Mouse (Mus musculus) right cerebral cortex, adult 18-20 months (tissue): ENCODE results near the gene Fkbpl.
A peak's percentile ranks its signal among the peaks of the same experiment; 100 is the strongest.

ENCODE experiments used
- DNase-seq: peaks from one replicate; pipeline ENCODE4 v3.0.0; 2022; ENCODE audit warnings: mixed read lengths

Gene Fkbpl

GRCm38 (mm10) chr17:34648141-34648890, 3.8 kb downstream of the Fkbpl start:
- DNase-seq, result no peak

DNA sequence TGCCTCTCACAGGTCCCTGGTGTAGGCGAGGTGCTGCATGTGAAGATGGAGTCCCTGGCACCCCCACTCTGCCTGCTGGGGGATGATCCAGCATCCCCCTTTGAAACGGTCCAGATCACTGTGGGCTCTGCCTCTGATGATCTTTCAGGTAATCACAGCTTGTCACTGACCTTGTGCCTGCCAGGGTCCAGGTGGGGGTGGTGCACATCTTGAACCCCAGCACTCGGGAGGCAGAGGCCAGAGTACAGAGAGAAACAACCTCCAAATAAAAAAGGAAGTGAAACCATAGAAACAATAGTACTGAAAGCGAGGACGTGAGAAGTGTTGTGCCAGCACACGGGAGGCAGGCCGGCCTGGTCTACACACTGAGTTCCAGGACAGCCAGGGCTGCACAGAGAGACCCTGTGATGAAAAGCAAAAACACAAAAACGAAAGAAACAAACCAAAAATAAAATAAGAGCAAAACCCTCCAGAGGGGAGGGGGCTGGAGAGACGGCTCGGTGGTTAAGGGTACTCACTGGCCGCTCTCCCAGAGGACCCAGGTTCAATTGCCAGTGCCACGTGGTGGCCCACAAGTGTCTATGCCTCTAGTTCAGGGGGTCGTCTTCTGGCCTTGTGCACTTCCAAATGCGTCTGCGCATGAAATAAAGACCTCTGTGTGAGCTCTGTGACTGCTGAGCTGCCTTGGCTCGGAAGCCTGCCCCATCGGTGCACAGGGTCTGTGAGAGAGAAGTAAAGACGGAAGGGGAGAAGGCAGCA, 4.7 kb downstream of the Fkbpl start:
- no peak for DNase-seq

DNA sequence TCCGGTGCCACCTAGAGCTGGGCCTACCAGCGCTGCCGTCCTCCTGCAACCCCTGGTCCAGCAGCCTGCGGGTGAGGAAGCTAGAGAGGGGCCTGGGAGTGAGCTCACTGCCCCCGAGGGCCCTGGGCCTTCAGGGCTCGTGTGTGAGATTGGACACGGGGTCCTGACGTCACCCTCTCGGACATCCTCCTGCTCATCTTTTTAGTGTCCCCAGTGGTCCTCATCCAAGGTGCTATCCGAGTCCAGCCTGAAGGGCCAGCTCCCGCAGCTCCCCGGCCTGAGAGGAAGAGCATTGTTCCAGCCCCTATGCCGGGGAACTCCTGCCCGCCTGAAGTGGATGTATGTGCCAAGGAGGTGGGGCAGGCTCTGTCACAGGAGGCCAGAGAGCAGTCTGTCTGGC, 6.2 kb downstream of the Fkbpl start:
- no peak for DNase-seq

DNA sequence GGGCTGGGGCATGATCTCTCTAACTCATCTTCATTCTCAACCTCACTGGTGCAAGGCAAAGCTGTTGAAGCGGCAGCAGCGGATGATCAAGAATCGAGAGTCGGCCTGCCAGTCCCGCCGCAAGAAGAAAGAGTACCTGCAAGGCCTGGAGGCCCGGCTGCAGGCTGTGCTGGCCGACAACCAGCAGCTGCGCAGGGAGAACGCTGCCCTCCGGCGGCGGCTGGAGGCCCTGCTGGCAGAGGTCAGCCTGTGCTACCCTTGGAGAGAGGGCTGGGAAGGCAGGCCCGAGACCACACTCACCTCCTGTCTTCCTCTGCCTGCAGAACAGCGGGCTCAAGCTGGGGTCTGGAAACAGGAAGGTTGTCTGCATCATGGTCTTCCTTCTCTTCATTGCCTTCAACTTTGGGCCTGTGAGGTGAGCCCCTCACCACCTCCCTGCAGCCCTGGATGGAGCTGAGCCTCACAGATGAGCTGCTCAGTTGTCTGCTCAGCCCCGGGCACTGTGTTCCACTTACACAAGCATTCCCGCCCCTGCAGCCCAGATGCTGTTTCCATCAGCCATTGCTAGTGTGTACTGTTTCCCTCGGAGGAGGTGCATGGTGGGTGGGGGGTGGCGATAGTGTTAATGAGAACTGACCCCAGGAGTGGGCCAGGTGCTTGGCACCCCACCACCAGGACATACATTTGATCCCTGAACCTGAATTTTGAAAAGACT, 7.1 kb downstream of the Fkbpl start:
- no peak for DNase-seq

- DNase-seq, result no peak
Measured at GRCm38 (mm10) chr17:34652546-34652945, 8.0 kb downstream of the Fkbpl start.

GRCm38 (mm10) chr17:34652985-34653384, 8.4 kb downstream of the Fkbpl start:
- DNase-seq, result no peak

- no peak for DNase-seq
Measured at GRCm38 (mm10) chr17:34653746-34654285, 9.3 kb downstream of the Fkbpl start.

- DNase-seq, result no peak
Measured at GRCm38 (mm10) chr17:34654392-34654791, 9.8 kb downstream of the Fkbpl start.

DNA sequence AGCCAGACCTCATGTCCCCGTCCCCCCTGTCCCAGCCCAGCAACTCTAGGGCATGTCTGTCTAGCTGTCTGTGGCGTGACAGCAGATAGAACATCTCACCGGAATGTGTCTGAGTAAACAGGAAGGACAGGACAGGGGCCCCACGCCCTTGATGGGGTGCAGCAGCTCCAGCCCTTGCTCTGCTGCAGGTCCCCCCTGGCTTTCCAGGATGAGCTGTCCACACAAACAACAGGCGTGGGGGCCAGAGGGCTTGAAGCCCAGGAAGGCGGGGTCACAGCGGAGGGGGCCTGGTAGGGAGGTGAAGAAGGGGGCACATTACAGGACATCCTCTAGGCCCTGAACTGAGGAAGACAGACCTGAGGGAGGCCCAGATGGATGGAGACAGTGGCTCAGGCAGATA, 10.6 kb downstream of the Fkbpl start:
- DNase-seq, result no peak

- DNase-seq, result peak; percentile 63
Measured at GRCm38 (mm10) chr17:34655581-34655991, 11.0 kb downstream of the Fkbpl start.

DNA sequence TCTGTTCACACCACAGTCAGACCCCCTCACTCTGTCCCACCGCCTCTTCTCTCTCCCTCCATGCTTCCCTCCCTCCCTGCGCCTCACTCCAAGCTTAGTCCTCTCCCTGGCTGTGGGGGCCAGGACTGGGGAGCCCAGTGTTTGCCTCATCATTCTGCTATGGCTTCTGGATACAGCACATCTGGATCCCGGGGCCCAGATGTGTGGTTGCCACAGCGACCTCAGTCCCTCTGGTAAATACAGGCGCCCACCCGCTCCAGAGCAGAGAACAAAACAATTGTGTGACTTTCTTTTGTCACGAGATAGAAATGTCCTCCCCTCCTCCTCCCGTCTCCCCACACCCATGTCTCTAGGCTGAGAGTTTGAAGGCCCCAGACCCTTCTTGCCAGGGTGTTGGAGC, 12.1 kb downstream of the Fkbpl start:
- DNase-seq, result no peak

- DNase-seq, result no peak
Measured at GRCm38 (mm10) chr17:34657271-34657670, 12.7 kb downstream of the Fkbpl start.

DNA sequence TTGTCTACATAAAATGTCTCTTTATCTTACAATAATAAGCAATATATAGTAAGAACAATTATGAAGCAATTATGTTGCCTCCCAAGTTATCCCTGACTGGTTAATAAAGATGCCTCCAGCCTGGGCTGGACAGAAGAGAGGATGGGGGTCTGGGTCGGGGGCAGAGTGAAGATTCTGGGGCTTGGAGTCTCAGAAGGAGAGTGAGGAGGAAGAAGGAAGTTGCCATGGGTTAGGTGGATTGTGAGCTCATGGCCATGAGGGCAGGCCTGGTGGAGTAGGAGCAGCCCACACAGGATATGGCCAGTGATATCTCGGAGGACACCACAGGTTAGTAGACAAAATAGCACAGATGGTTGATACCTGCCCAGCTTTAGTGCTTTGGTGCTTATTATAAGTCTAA, 13.6 kb downstream of the Fkbpl start:
- DNase-seq, result no peak

GRCm38 (mm10) chr17:34658591-34658990, 14.0 kb downstream of the Fkbpl start:
- no peak for DNase-seq

- DNase-seq, result no peak
Measured at GRCm38 (mm10) chr17:34659181-34659896, 14.8 kb downstream of the Fkbpl start.

- DNase-seq, result no peak
Measured at GRCm38 (mm10) chr17:34659897-34660214, 15.3 kb downstream of the Fkbpl start.

GRCm38 (mm10) chr17:34660259-34660820, 15.8 kb downstream of the Fkbpl start:
- no peak for DNase-seq

- DNase-seq, result no peak
Measured at GRCm38 (mm10) chr17:34661121-34661591, 16.6 kb downstream of the Fkbpl start.

DNA sequence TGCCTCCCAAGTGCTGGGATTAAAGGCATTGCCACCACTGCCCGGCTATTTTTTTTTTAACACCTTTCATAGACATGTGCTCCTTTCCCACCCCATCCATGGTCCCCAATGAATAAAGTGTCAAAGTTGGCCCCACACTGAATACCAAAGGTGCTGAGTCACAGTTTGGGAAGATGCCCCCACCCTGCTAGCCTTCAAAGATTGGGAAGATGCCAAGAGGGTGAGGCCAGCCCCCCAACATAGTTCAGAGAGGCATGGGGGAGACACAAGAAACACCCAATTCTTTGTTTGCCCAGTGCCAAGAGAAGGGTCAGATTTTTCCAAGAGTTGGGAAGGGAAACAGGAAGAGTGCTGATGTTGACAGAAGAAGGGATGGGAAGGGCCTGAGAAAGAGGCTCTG, 17.9 kb downstream of the Fkbpl start:
- DNase-seq, result no peak

DNA sequence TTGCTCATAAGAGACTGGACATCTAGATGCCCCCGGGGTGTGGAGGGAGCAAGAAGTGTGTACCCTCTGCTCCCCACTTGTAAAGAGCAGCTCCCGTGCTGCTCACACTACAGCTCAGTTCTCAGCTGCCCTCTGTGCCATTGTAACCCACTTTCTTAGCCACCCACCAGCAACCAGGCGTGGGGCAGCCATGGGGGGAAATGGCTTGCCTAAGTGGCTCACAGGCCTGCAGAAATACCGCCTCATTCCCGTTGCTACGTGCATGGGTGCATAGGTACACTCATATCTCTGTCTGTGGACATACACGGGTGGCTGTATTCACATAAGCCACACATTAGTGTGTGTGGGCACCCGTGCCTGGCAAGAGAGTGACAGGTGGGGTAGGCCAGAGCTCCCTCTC, 18.4 kb downstream of the Fkbpl start:
- no peak for DNase-seq

DNA sequence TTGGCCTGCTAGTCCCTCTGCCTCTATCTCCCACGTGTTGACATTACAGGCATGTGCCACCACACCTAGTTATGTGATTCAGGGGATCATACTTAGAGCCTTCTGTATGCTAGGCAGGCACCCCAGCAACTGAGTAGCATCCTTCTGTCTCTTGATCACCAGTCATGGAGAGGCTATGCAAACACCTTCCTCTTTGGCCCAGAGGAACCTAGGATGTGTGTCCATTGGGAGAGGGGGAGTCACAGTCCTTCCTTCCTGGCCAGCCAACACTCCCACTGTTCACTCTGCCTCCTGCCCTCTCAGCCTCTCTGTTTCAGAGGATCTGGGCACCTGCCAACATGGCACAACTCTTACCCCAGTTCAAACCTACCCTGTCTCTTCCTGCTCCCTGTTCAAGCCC, 19.0 kb downstream of the Fkbpl start:
- DNase-seq, result no peak

- no peak for DNase-seq
Measured at GRCm38 (mm10) chr17:34664472-34664871, 19.9 kb downstream of the Fkbpl start.
